Mouse (Mus musculus) liver, adult 2 months (tissue): ENCODE results near the gene Zbtb22. TPM values are rescaled to one million over a fixed set of nuclear protein-coding genes. Genes with fewer than 3 reads are reported as not detected.
"Not testable (repeated sequence)": the region's sequence is repeated elsewhere in the genome, so short reads cannot be mapped to it uniquely, and the experiment has no call there.

ENCODE experiments used
- DNase-seq: peaks from one replicate; pipeline ENCODE4 v3.0.0-alpha.2; 2011; ENCODE audit warnings: low read depth, low spot score; ENCODE audit errors: extremely low read depth
- H3K27ac ChIP-seq: fragments of 200-500 bp; replicated peaks from 2 replicates; pipeline ENCODE4 v1.5.1; 2012; ENCODE audit warnings: low read depth, mild to moderate bottlenecking, control low read depth, inconsistent platforms, low read length; ENCODE audit not compliant: insufficient read depth
- H3K27me3 ChIP-seq: fragments of 200-500 bp; 2 replicates; pipeline ENCODE4 v1.6.1; 2012; ENCODE audit warnings: mild to moderate bottlenecking, moderate library complexity, low read length, inconsistent platforms; ENCODE audit not compliant: control insufficient read depth, insufficient read depth
- H3K36me3 ChIP-seq: fragments of 200-500 bp; 2 replicates; pipeline ENCODE4 v1.6.1; 2012; ENCODE audit warnings: low read length, inconsistent platforms; ENCODE audit not compliant: control insufficient read depth, insufficient read depth
- H3K4me1 ChIP-seq: fragments of 200-500 bp; 2 replicates; pipeline ENCODE4 v1.6.1; 2011; ENCODE audit warnings: low read length; ENCODE audit not compliant: control insufficient read depth, insufficient read depth
- H3K4me3 ChIP-seq: fragments of 200-500 bp; 2 replicates; pipeline ENCODE4 v1.5.1; 2011; ENCODE audit warnings: low read depth, mild to moderate bottlenecking, control low read depth, low read length, moderate library complexity; ENCODE audit not compliant: insufficient read depth
- H3K79me2 ChIP-seq: fragments of 200-500 bp; 2 replicates; pipeline ENCODE4 v1.6.1; 2012; ENCODE audit warnings: inconsistent platforms, mild to moderate bottlenecking, low read length, moderate library complexity; ENCODE audit not compliant: control insufficient read depth, insufficient read depth
- H3K9ac ChIP-seq: fragments of 200-500 bp; 2 replicates; pipeline ENCODE4 v1.6.1; 2012; ENCODE audit warnings: low read depth, mild to moderate bottlenecking, control low read depth, inconsistent platforms, low read length
- CTCF ChIP-seq: fragments of 200-500 bp; IDR thresholded peaks from 2 replicates; pipeline ENCODE4 v1.5.1; 2011; ENCODE audit warnings: low read depth, low read length, control low read depth
- POLR2A ChIP-seq: fragments of 200-500 bp; IDR thresholded peaks from 2 replicates; pipeline ENCODE4 v1.6.1; 2011; ENCODE audit warnings: low read length, control low read depth; ENCODE audit not compliant: insufficient read depth; ENCODE audit errors: extremely low read depth
- WGBS: fragments of 180-500 bp; shearing (Covaris S2); methylation state at CpG from one replicate; pipeline ENCODE4 v1.1.7; 2018; 5-methylcytosine and 5-hydroxymethylcytosine counted together
- polyA plus RNA-seq: library from polyadenylated mRNA; depleted of rRNA; stranded (reverse); fragments of >200 nt; gene quantifications from 2 replicates; pipeline ENCODE4 v1.2.3, GENCODE M21; 2012
- total RNA-seq: library from RNA; depleted of rRNA; stranded (reverse); fragments of >200 nt; gene quantifications from 2 replicates; pipeline ENCODE4 v1.2.3, GENCODE M21; 2014

Zbtb22 gene
- total and polyA plus RNA-seq, 2 experiments: 11.1 to 23.9 TPM

DNA sequence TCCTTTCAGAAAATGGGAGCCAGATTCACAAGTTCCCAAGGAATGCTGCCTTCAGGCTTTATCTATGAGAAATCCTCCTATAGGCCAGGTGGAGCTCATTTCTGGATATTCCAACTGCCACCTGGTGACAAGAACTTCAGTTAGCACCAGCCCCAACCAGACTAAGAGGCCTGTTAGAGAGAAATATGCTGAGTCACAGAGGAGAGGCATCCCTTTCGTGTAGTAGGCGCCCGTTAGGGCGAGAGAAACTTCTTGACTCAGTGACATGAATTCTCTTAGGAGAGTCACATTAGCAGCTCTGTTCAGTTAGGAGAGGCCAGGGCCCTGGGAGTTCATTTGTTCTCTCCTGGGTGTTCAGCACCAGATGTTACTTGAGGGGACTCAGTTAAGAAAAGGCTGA is 16.1 kb upstream of the Zbtb22 start:
- Histone ChIP-seq H3K4me3 (no peak overlapping the region), H3K27ac (no peak overlapping the region), H3K4me1 (no peaks in the 10 kb centered on the region; the same call in 1 of the 2 replicates), H3K36me3 (no peaks in the 10 kb centered on the region), H3K9ac (no peak overlapping the region), H3K79me2 (no peaks in the 10 kb centered on the region), H3K27me3 (no peaks in the 10 kb centered on the region)
- WGBS: 92% methylated on average over 4 of the region's 4 CpGs
- no peak for TF ChIP-seq POLR2A
- no peak for TF ChIP-seq CTCF
- no peak for DNase-seq

DNA sequence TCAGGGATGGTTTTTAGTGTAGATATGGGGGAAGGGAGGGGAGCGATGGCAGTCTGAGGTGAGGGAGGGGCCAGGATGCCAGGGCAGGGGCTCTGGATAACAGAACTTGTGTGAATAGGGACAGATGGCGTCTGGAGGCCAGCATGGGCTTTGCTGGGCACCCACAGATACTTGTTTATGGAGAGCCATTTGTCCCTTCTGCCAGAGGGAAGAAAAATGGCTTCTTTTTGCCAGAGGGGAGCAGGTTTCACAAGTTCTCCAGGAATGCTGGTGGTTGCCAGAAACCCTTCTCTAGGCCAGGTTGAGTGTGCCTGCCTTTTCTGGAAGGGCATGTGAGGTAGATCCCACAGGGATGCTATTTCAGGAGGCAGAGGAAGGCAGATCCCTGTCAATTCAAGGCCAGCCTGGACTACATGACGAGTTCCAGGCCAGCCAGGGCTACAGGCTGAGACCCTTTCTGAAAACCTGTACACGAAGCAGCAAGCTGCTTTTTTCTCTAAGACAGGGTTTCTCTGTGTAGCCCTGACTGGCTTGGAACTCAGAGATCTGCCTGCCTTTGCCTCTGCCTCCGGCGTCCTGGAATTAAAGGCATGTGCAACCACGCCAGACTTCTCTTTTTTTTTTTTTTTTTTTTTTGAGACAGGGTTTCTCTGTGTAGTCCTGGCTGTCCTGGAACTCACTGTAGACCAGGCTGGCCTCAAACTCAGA is 15.3 kb upstream of the Zbtb22 start:
- no peak for DNase-seq
- 87% methylated on average over 7 of the region's 7 CpGs for WGBS
- TF ChIP-seq POLR2A (no peak), CTCF (no peak)

DNA sequence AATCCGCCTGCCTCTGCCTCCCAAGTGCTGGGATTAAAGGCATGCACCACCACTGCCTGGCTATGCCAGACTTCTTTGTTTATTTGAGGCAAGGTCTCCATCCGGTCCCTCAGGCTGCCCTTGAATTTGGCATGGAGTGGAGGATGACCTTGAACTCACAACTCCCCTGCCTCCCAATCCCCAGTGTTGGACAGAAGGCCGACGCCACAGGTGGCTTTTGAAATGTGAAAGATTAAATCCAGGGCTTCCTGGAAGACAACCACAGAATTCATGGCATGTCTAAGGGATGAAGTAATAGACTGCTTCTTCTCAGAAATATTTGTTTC is 14.8 kb upstream of the Zbtb22 start:
- no peaks in the 10 kb centered on the region for H3K27me3 ChIP-seq
- TF ChIP-seq CTCF: no peak
- no peak for TF ChIP-seq POLR2A
- DNase-seq: no peak
- no peaks in the 10 kb centered on the region for H3K36me3 ChIP-seq
- WGBS: 80% methylated on average over 4 of the region's 4 CpGs
- no peak overlapping the region for H3K4me3 ChIP-seq
- H3K27ac ChIP-seq: no peak overlapping the region
- H3K79me2 ChIP-seq: no peaks in the 10 kb centered on the region
- no peak overlapping the region for H3K9ac ChIP-seq
- no peaks in the 10 kb centered on the region; the same call in 1 of the 2 replicates for H3K4me1 ChIP-seq

More for the DNA sequence above, 15.3 kb upstream of the Zbtb22 start:
- Histone ChIP-seq H3K9ac (no peak overlapping the region), H3K36me3 (no peaks in the 10 kb centered on the region), H3K79me2 (no peaks in the 10 kb centered on the region), H3K4me3 (no peak overlapping the region), H3K4me1 (no peaks in the 10 kb centered on the region; the same call in 1 of the 2 replicates), H3K27me3 (no peaks in the 10 kb centered on the region), H3K27ac (no peak overlapping the region)

DNA sequence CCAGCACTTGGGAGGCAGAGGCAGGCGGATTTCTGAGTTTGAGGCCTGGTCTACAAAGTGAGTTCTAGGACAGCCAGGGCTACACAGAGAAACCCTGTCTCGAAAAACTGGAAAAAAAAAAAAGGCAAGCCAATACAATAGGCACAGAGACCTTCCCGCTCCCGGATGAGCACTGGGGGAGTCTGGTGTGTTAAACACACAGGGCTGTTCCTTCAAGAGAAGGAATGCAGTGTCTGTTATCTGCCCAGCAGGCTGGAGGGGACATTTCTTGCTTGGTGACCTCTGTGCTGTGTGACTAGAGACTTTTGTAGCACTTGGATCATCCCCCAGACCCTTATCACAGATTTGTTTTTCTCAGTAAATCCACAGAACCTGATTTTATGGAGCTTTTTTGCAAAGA is 14.1 kb upstream of the Zbtb22 start:
- H3K9ac ChIP-seq: no peak overlapping the region
- no peak for DNase-seq
- H3K27me3 ChIP-seq: no peaks in the 10 kb centered on the region
- no peak overlapping the region for H3K4me3 ChIP-seq
- 77% methylated on average over 4 of the region's 4 CpGs for WGBS
- no peaks in the 10 kb centered on the region; the same call in 1 of the 2 replicates for H3K4me1 ChIP-seq
- no peak overlapping the region for H3K27ac ChIP-seq
- no peaks in the 10 kb centered on the region for H3K79me2 ChIP-seq
- no peak for TF ChIP-seq POLR2A
- no peaks in the 10 kb centered on the region for H3K36me3 ChIP-seq

DNA sequence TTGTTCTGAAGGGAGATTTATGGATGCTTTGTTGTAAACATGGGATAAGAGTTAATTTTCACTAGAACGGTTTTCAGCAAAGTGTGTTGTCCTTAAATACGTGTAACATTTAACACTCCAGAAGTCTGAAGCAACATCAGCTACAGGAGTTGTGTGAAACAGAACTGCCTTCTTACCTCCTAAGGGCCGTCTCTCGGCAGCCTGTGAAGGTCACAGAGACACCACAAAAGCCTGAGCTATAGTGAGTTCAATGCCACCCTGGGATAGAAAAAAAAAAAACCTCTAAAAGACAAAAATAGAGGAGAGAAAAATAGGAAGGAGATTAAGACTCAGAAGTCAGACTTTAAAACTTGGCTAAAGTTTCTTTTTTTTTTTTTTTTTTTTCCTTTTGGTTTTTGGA is 13.6 kb upstream of the Zbtb22 start:
- no peaks in the 10 kb centered on the region for H3K79me2 ChIP-seq
- no peak overlapping the region for H3K27ac ChIP-seq
- no peak overlapping the region for H3K9ac ChIP-seq
- DNase-seq: no peak
- H3K4me3 ChIP-seq: no peak overlapping the region
- H3K27me3 ChIP-seq: no peaks in the 10 kb centered on the region
- TF ChIP-seq POLR2A: no peak
- TF ChIP-seq CTCF: no peak
- H3K4me1 ChIP-seq: no peaks in the 10 kb centered on the region; the same call in 1 of the 2 replicates
- H3K36me3 ChIP-seq: no peaks in the 10 kb centered on the region
- 67% methylated on average over 4 of the region's 4 CpGs for WGBS

DNA sequence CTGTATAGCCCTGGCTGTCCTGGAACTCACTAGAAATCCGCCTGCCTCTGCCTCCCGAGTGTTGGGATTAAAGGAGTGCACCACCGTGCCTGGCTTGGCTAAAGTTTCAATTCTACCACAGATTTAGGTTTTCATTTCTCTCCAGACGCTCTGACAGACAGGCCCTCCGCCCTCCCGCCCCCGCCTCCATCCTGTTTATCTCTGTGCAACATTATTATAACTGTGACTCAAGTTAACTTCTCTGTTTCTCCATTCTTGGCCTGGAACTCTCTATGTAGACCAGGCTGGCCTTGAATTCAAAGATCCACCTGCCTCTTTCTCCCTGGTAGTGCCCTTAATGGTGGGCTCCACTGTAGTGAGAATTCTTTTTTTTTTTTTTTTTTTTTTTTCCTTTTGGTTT is 13.2 kb upstream of the Zbtb22 start:
- Histone ChIP-seq H3K9ac (no peak overlapping the region), H3K27me3 (no peaks in the 10 kb centered on the region), H3K36me3 (no peaks in the 10 kb centered on the region), H3K27ac (no peak overlapping the region), H3K4me3 (no peak overlapping the region), H3K4me1 (no peaks in the 10 kb centered on the region), H3K79me2 (no peaks in the 10 kb centered on the region)
- TF ChIP-seq POLR2A (no peak), CTCF (no peak)
- no peak for DNase-seq
- 67% methylated on average over 7 of the region's 7 CpGs for WGBS

DNA sequence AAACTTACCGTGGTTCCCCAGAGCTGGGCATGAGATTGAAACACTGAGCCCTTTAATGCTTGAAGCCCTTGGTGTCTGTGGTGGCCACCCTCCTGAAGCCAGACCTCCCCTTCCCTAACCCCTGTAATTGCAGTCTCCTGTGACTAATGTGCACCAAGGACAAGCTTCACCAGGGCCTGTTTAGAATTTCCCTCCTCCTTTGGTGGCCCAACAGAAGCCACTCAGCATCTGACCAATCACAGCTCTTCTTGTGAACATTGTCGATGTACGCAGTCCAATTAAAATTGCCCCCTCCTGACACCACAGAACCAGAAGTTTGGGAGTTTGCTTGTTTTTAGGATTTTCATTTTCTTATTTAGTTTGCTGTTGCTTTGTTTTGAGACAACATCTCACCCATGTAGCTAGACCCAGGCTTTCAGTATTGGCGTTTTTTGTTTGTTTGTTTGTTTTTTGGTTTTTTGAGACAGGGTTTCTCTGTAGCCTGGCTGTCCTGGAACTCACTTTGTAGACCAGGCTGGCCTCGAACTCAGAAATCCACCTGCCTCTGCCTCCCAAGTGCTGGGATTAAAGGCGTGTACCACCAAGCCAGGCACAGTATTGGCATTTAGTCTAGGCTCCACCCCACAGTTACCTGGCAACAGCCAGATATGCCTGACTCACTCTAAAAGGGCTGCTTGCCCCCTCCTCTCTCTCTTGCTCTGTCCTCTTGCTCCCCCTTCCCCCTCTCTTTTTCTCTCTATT is 11.6 kb upstream of the Zbtb22 start:
- H3K9ac ChIP-seq: not testable (repeated sequence)

DNA sequence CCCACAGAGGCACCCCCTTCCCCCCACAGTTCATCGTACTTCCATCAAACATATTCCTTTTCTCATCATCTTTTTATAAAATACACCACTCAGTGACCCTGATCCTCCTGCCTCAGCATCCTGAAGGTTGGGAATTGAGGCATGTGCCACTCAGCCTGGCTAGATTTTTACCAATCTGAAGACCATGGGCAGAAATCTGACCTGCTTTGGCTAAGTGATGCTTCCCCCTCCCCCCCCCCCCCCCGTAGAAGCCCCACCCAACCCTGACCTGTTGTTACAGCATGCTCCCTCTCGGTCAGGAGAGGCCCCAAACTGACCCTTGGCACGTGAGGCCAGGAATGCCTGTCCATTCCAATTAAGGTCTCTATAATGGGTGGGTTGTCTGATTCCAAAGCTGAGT is 10.9 kb upstream of the Zbtb22 start, which contains the start of gene Platr17:
Platr17 (plus strand) TSS at position 301 of the 400 bp plus-strand sequence.
- 55% methylated on average over 2 of the region's 4 CpGs for WGBS
- not testable (repeated sequence) for H3K4me3 ChIP-seq, H3K9ac ChIP-seq, H3K27ac ChIP-seq, DNase-seq, H3K4me1 ChIP-seq, H3K27me3 ChIP-seq, H3K79me2 ChIP-seq, H3K36me3 ChIP-seq

More for the DNA sequence above, 11.6 kb upstream of the Zbtb22 start:
- H3K27ac ChIP-seq, H3K4me1 ChIP-seq, H3K36me3 ChIP-seq, H3K4me3 ChIP-seq, DNase-seq, H3K27me3 ChIP-seq, H3K79me2 ChIP-seq: not testable (repeated sequence)
- WGBS: 73% methylated on average over 6 of the region's 6 CpGs
